Mouse (Mus musculus): Measurements from ENCODE around the gene Ptchd1.

Ptchd1 gene

DNA sequence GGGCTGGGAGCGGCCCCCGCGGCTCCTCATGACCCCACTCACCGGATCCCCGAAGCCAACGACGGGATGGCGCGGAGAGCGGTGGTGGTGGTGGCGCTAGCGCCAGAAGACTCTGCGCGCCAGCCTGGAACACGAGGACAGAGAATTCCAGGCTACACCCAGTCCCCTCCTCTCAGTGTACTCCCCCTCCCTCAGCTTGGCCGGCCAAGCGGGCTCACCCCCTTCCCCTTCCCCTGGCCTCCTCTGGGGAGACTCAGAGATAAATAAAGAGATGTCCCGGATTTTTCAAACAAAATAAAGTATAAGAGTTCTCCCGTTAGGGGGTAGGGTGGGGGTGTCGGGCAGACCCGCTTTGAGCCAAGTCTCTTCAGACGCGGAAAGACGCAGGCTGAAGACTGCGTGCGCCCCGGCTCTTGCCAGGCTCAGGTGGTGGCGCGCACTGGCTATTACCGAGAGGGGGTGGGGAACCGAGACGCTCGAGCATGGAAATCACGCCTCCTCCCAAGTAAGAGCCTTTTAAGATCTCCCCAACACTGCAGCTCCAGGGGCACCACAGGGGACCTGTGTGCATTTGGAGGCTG, at the start of gene Ptchd1:
Ptchd1 (minus strand) TSS at position 114 of the 581 bp plus-strand sequence.
- peak; percentile 55 to 61 for DNase-seq

- DNase-seq = peak; percentile 58 to 61
These were observed 34.4 kb upstream of the Ptchd1 start for GRCm38 (mm10) chrX:155657971-155658370.

DNA sequence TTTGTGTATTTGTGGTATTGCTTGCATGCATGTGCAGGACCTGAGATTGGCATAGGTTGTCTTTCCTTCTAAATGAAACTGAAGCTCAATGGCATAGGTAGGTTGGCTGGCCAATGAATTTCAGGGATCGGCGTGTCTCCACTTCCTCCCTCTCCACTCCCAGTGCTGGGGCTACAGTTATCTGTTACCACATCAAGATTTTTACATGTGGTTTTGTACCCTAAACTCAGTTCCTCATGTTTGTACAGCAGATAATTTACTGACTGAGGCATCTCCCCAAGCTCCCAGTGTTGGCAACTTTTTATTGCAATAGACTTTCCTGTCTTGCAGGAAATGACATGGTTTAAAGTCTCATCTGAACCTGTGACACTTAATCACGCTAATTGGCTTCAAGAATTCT, 22.4 kb upstream of the Ptchd1 start:
- no peak for DNase-seq

GRCm38 (mm10) chrX:155643975-155644374, 20.4 kb upstream of the Ptchd1 start:
- peak; percentile 7 to 51 for DNase-seq

DNA sequence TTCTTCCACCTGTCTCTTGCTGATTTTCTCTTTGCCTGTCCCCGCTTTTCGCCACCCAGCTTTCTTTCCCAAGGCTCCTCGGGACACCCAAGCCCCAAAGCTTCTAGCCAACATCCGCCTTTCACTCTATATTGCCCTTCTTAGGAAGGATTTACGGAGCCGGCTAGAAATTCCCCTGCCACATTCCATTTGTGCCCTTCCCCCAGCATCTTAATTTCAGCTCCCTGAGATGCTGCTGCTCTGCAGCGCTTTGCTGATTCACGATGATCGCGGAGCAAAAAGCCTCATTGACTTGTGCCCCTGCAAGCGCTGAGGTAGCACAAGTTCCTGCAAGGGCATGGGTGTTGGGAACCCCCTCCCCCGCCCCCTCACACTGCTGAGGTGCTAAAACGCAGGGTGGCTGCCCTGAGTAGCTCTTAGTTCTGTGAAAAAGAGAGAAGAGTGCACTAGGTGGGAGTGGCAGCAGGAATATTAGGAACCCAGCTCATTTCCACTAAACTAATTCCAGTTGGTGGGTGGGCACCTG, 2.1 kb upstream of the Ptchd1 start:
- peak; percentile 2 to 9 for DNase-seq

DNA sequence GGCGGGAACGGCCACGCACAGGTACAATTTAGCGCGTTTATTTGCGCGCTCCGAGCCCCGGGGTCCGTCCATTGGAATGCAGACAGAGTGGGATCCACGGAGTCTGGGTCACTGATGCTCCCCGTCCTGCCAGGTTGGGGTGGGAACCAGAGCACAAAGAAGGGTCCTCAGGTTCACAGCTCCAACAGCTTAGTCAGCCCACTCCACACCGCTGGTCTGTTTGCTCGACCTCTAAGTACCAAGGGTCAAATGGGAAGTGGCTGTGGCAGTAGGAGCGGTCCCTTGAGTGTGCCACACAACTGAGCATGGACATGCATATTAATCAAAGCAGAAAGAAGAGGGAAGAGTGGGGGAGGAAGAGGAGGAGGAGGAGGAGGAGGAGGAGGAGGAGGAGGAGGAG, 1.3 kb upstream of the Ptchd1 start:
- no peak for DNase-seq

- DNase-seq = peak; percentile 37 to 45
These were observed 777 bp upstream of the Ptchd1 start, which contains the start of gene Gm15155 for GRCm38 (mm10) chrX:155624341-155624841. Gm15155 (plus strand) TSS chrX:155624741.

DNA sequence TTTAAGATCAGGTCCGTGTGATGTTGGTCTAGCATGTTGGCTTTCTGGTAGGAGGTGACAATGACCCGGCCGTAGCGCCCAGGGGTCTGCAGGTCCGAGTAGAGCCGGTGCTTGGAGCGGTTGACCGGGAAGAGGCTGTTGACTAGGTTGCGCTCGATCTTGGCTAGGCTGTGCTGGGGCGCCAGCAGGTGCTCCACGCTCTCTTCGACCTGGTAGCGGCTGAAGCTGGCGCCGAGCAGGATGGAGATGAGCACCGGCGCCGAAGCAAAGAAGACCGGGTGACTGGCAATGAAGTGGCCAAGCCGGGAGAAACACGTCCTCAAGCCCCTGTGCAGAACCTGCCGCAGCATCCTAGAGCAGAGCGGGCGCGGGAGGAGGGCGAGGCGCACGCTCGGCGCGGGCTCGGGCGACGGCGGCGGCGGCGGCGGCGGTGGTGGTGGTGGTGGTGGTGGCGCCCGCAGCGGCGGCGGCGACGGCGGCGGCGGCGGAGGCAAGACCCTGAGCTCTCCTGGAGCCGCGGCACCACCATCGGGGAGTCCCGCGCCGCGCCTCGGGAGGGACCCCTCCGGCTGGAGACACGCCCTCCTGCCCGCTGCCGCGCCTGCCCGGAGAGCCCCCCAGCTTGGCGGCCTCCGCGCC, 534 bp downstream of the Ptchd1 start:
- peak; percentile 40 to 53 for DNase-seq

GRCm38 (mm10) chrX:155622527-155622926, 1.1 kb downstream of the Ptchd1 start:
- peak in 1 of 2 experiments; percentile 51 for DNase-seq

GRCm38 (mm10) chrX:155601196-155601595, 22.4 kb downstream of the Ptchd1 start:
- no peak for DNase-seq

DNA sequence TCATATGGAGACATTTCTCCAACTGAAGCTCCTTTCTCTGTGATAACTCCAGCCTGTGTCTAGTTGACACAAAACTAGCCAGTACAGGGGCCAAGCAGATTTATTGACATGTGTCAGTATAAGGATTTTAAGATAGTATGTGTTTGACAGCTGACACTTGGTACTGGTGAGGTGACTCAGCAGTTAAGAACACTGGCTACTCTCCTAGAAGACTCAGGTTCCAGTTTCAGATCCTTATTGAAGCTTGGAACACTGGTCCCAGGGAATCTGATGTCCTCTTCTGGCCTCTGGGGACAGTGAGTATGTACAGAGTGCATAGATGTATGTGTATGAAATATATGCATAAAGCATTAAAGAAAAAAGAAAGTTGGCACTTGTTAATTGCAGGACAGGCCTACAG, 27.2 kb downstream of the Ptchd1 start:
- DNase-seq = no peak

DNA sequence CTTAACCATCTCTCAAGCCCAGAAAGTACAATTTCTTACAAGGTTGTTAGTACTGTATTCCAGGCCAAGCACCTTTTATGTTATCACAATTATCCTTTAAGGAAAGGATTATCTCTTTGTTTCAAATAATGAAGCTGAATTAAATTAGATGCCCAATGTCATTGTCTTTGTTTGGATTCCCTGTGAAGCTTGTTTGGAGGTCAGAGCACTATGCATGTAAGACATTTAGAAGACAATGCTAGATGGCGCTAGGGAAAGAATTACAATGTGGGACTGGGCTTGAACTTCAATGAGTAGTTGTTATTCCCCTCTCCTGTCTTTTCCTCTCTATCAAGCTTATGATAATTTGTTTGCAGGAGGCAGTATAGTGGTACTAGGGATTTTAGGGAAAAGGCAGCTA, 28.9 kb downstream of the Ptchd1 start:
- DNase-seq = no peak

GRCm38 (mm10) chrX:155592467-155592866, 31.1 kb downstream of the Ptchd1 start:
- DNase-seq = no peak

- peak; percentile 70 to 75 for DNase-seq
These were observed 32.1 kb downstream of the Ptchd1 start for GRCm38 (mm10) chrX:155591490-155591889.

- no peak for DNase-seq
These were observed 39.0 kb downstream of the Ptchd1 start for GRCm38 (mm10) chrX:155584586-155584985.

- DNase-seq = no peak
These were observed 43.8 kb downstream of the Ptchd1 start for GRCm38 (mm10) chrX:155579791-155580190.

DNA sequence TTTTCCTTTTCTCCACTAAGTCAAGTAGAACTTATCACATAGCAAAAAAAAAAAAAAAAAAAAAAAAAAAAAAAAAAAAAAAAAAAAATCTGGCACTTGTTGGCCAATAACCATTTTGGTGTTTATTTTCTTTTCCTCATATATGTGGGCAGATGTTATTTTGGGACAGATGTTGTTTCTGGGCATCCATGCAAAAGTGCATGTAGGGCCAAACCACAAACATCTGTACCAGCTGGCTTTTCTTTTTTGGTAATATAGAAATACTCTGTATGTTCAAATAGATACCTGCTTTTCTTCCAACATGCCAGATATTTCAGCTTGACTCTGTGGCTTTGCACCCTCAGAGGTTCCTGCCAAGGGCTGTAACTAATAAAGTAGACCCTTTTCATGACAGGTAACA, 51.2 kb downstream of the Ptchd1 start:
- no peak for DNase-seq

DNA sequence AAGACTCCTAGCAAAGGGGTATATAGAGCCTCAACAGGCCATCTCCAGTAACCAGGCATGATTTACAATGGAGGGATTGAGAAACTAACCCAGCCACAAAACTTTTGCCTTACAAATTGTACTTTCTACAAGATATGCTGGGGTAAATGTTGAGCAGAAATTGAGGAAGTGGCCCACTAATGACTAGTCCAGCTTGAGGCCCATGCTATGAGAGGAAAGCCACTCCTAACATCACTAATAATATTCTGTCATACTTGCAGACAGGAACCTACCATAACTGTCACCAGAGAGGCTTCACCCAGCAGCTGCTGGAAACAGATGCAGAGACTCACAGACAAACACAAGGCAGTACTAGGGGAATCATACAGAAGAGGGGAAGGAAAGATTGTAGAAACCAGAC, 79.8 kb downstream of the Ptchd1 start:
- no peak for DNase-seq
